Mouse (Mus musculus): Measurements from ENCODE around the gene Yes1. TPM values are rescaled to one million over a fixed set of nuclear protein-coding genes. Genes with fewer than 3 reads are reported as not detected.
"Not testable (repeated sequence)": the region's sequence is repeated elsewhere in the genome, so short reads cannot be mapped to it uniquely, and the experiment has no call there.

Yes1 gene
- polyA plus RNA-seq, 1 experiment from 2014 or later, result 29.0 TPM

DNA sequence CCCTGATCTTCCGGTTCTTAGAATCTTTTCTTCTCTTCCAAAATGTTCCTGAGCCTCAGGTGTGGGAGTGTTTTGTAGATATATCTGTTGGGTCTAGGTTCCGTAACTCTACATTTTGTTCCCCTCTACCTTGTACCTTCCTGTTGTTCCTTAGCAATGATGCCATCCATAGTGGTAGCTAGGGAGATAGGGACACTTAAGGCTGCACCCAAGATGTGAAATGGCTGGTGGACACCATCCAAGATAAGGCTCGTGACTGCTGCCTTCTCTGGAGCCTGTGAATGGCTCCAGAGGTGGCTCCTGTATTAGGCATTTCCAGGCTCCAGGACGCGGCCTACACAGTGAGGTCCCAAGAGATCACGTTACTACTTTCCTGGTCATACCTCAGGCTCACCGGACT lies 117.3 kb downstream of the Yes1 start:
- ATAC-seq (ENCODE audit: low FRiP score) (no peak), DNase-seq (ENCODE audit: low spot score, missing footprints) (no peak)
- 91% methylated on average over 7 of the region's 7 CpGs for WGBS
- Histone ChIP-seq H3K9me3 (ENCODE audit: control insufficient read depth, low read length) (no peaks in the 10 kb centered on the region), H3K36me3 (ENCODE audit: control insufficient read depth, insufficient read depth, low read length) (no peaks in the 10 kb centered on the region), H3K4me1 (ENCODE audit: control insufficient read depth, insufficient read depth, low read length) (no peaks in the 10 kb centered on the region), H3K27ac (ENCODE audit: low read depth, low read length) (no peak overlapping the region), H3K4me3 (ENCODE audit: low read depth, low read length) (no peak overlapping the region), H3K27me3 (ENCODE audit: control insufficient read depth, insufficient read depth, low read length) (no peaks in the 10 kb centered on the region), H3K9ac (ENCODE audit: low read length) (no peak overlapping the region), H3K4me2 (no peak overlapping the region)

DNA sequence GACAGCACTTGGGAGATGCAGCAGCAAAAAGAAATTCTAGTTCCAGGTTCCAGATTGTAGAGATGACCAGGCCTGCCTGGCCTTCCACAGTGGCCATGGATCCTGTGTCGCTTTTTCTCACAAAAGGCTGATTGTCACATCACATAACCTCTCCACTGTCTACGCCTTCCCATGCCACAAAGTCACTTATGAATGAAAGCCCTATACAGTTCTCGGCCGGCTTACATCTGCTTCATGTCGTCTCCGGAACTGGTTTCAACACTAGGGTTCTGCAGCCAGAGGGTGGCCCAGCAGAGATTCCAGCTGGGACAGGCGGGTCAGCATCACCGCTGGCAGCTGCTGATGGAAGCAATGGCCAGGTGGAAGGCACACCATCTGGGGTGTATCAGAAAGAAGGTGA lies 117.9 kb downstream of the Yes1 start:
- Histone ChIP-seq H3K4me3 (ENCODE audit: low read depth, low read length) (no peak overlapping the region), H3K4me2 (no peak overlapping the region), H3K4me1 (ENCODE audit: control insufficient read depth, insufficient read depth, low read length) (no peaks in the 10 kb centered on the region), H3K9me3 (ENCODE audit: control insufficient read depth, low read length) (no peaks in the 10 kb centered on the region), H3K27ac (ENCODE audit: low read depth, low read length) (no peak overlapping the region), H3K9ac (ENCODE audit: low read length) (no peak overlapping the region), H3K27me3 (ENCODE audit: control insufficient read depth, insufficient read depth, low read length) (no peaks in the 10 kb centered on the region), H3K36me3 (ENCODE audit: control insufficient read depth, insufficient read depth, low read length) (no peaks in the 10 kb centered on the region)
- no peak for DNase-seq (ENCODE audit: low spot score, missing footprints)
- ATAC-seq (ENCODE audit: low FRiP score), result no peak
- 90% methylated on average over 8 of the region's 8 CpGs for WGBS

- H3K4me3 ChIP-seq (ENCODE audit: low read depth, low read length); H3K9ac ChIP-seq (ENCODE audit: low read length); H3K4me1 ChIP-seq (ENCODE audit: control insufficient read depth, insufficient read depth, low read length); H3K4me2 ChIP-seq; DNase-seq (ENCODE audit: low spot score, missing footprints); H3K9me3 ChIP-seq (ENCODE audit: control insufficient read depth, low read length); H3K27ac ChIP-seq (ENCODE audit: low read depth, low read length); H3K27me3 ChIP-seq (ENCODE audit: control insufficient read depth, insufficient read depth, low read length); H3K36me3 ChIP-seq (ENCODE audit: control insufficient read depth, insufficient read depth, low read length): not testable (repeated sequence)
- ATAC-seq (ENCODE audit: low FRiP score), result peak; percentile 52; the same call in 1 of the 2 replicates
- WGBS, result 98% methylated on average over 6 of the region's 6 CpGs
These were observed 122.9 kb downstream of the Yes1 start for GRCm38 (mm10) chr5:32733892-32734291.

DNA sequence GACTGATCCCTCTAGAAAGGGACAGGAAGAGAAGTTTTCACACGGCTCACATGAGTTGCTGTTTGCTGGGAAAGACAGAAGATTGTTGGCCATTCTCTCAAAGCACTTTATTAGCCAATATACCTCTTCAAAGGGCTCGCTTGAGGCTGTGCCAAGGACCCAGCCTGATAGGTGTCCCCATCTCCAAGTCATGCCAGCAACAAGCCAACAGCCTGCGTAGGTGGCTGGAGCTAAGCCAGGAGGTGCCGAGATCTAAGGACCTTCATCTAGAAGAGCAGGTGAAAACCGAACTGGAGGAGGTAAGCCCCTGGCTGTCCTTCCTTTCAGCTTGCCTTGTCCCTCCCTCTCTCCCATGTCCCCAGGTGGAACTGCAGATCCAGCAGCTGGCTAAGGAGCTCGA lies 124.8 kb downstream of the Yes1 start:
- H3K4me3 ChIP-seq (ENCODE audit: low read depth, low read length), result no peak overlapping the region
- H3K4me1 ChIP-seq (ENCODE audit: control insufficient read depth, insufficient read depth, low read length), result no peaks in the 10 kb centered on the region
- WGBS, result 93% methylated on average over 6 of the region's 6 CpGs
- ATAC-seq (ENCODE audit: low FRiP score), result no peak
- no peaks in the 10 kb centered on the region for H3K27me3 ChIP-seq (ENCODE audit: control insufficient read depth, insufficient read depth, low read length)
- H3K4me2 ChIP-seq, result no peak overlapping the region
- no peak for DNase-seq (ENCODE audit: low spot score, missing footprints)
- H3K27ac ChIP-seq (ENCODE audit: low read depth, low read length), result no peak overlapping the region
- no peaks in the 10 kb centered on the region for H3K9me3 ChIP-seq (ENCODE audit: control insufficient read depth, low read length)
- 0 out of 2 replicates have a peak, but pooled peaks cover 3% of the 10 kb centered on the region for H3K36me3 ChIP-seq (ENCODE audit: control insufficient read depth, insufficient read depth, low read length)
- H3K9ac ChIP-seq (ENCODE audit: low read length), result no peak overlapping the region

Other genes with a start within 250 kb of the Yes1 start
- gene Ppp1cb, start 152.3 kb upstream of the Yes1 start, polyA plus RNA-seq (2014; fragmentation: Nextera tagmentation; extraction: Ambion mirVana), result 247 and 272 TPM in 2 replicates
- 62.7 and 65.4 TPM in 2 replicates for gene Pisd, start 174.5 kb downstream of the Yes1 start, polyA plus RNA-seq (2014; fragmentation: Nextera tagmentation; extraction: Ambion mirVana)
- not detected in 2 replicates for gene Gm20671, start 215.9 kb downstream of the Yes1 start, polyA plus RNA-seq (2014; fragmentation: Nextera tagmentation; extraction: Ambion mirVana)
- 14.8 and 15.4 TPM in 2 replicates for gene Prr14l, start 243.1 kb downstream of the Yes1 start, polyA plus RNA-seq (2014; fragmentation: Nextera tagmentation; extraction: Ambion mirVana)